Mouse (Mus musculus) heart, embryonic 15.5 days (tissue): ENCODE data around the gene Olfr47. TPM values are rescaled to one million over a fixed set of nuclear protein-coding genes. Genes with fewer than 3 reads are reported as not detected.
"Not testable (repeated sequence)": the region's sequence is repeated elsewhere in the genome, so short reads cannot be mapped to it uniquely, and the experiment has no call there.

Experiments used
- ATAC-seq: fragments of 200-750 bp; cut with Nextera tagmentation; replicated peaks from 2 replicates; pipeline ENCODE4 v1.8.0; 2017; ENCODE audit warnings: low read depth, moderate TSS enrichment; ENCODE audit not compliant: insufficient number of reproducible peaks, insufficient read depth, low FRiP score
- H3K27ac ChIP-seq: fragments of 300-500 bp; sonication (generic); 2 replicates; pipeline ENCODE4 v1.5.1; 2015; ENCODE audit warnings: mild to moderate bottlenecking, inconsistent platforms
- H3K27me3 ChIP-seq: fragments of 300-500 bp; sonication (generic); 2 replicates; pipeline ENCODE4 v1.6.1; 2015; ENCODE audit warnings: inconsistent platforms
- H3K36me3 ChIP-seq: fragments of 300-500 bp; sonication (generic); 2 replicates; pipeline ENCODE4 v1.6.1; 2015; ENCODE audit warnings: mild to moderate bottlenecking, inconsistent platforms
- H3K4me1 ChIP-seq: fragments of 300-500 bp; sonication (generic); replicated peaks from 2 replicates; pipeline ENCODE4 v1.6.1; 2015; ENCODE audit warnings: inconsistent platforms
- H3K4me2 ChIP-seq: fragments of 300-500 bp; sonication (generic); 2 replicates; pipeline ENCODE4 v1.6.1; 2015; ENCODE audit warnings: inconsistent platforms, mild to moderate bottlenecking, moderate library complexity
- H3K4me3 ChIP-seq: fragments of 300-500 bp; sonication (generic); 2 replicates; pipeline ENCODE4 v1.5.1; 2015; ENCODE audit warnings: mild to moderate bottlenecking, inconsistent platforms
- H3K9ac ChIP-seq: fragments of 300-500 bp; sonication (generic); 2 replicates; pipeline ENCODE4 v1.6.1; 2015; ENCODE audit warnings: mild to moderate bottlenecking, inconsistent platforms
- H3K9me3 ChIP-seq: fragments of 300-500 bp; sonication (generic); replicated peaks from 2 replicates; pipeline ENCODE4 v1.6.1; 2016; ENCODE audit warnings: inconsistent platforms
- WGBS: fragments of 180-500 bp; shearing (Covaris S2); methylation state at CpG from one replicate; pipeline ENCODE4 v1.1.7; 2015; ENCODE audit warnings: mixed read lengths; 5-methylcytosine and 5-hydroxymethylcytosine counted together
- polyA plus RNA-seq: library from polyadenylated mRNA; unstranded; fragments of >200 nt; fragmentation: Nextera tagmentation; extraction: Ambion mirVana; gene quantifications from 2 replicates; pipeline ENCODE4 v1.2.1, GENCODE M21; 2015

Olfr47 gene
- not detected in 2 replicates for polyA plus RNA-seq

DNA sequence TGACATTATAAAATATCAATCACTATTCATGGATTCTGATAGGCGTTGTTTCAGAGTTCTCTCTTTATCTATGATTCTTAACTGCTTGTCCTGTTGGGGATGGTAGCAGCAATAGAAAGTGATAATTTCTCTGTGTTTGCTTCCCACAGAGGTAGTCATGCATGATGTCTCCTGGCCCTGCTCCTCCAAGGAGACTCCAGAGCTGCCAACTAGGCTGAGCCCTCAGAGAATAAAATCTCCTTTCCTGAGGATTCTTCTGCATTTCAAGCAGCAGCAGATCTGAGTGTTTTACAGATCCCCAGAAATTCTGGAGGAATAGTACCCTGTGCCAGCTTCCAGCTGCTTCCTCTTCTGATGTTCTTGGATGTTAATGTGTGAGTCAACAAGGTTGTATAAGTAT lies at the start of gene Olfr47:
Gene Olfr47, plus strand, starts transcription at position 275 of the 400 bp plus-strand sequence.
- not testable (repeated sequence) for H3K4me3 ChIP-seq, H3K9me3 ChIP-seq, H3K9ac ChIP-seq, H3K27me3 ChIP-seq, H3K4me1 ChIP-seq, H3K27ac ChIP-seq, ATAC-seq, H3K4me2 ChIP-seq, H3K36me3 ChIP-seq
- WGBS: 78% methylated on average over 1 of the region's 1 CpGs

GRCm38 (mm10) chr6:43190986-43191385 lies 40.3 kb upstream of the Olfr47 start:
- no peak overlapping the region for H3K4me2 ChIP-seq
- no peak for ATAC-seq
- 79% methylated on average over 3 of the region's 3 CpGs for WGBS
- H3K9me3 ChIP-seq: no peaks in the 10 kb centered on the region
- H3K27me3 ChIP-seq: no peaks in the 10 kb centered on the region
- no peak overlapping the region for H3K27ac ChIP-seq
- no peak overlapping the region for H3K4me3 ChIP-seq
- H3K9ac ChIP-seq: no peak overlapping the region
- H3K36me3 ChIP-seq: no peaks in the 10 kb centered on the region
- H3K4me1 ChIP-seq: no peaks in the 10 kb centered on the region

DNA sequence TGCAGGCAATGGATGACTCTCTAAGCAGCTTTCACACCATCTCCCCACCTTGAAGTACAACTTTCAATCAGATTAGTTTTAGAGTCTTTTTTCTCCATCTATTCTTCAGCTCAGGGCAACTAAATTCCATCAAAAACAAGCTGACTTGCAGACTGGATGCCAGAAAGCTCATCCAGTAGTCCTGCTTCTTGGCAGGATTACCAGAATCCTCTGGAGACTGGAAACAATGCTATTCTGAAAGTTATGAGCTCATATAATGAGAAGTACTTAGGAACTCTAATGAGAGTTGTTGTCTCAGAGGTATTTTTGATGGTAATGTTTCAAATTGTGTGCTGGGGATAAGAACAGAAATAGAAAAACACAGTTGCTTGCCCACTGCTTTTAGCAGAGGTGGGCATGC lies 34.5 kb upstream of the Olfr47 start, which contains the start of gene Olfr435:
Gene Olfr435, plus strand, starts transcription at position 366 of the 400 bp plus-strand sequence.
- no peaks in the 10 kb centered on the region for H3K27me3 ChIP-seq
- no peak within 1 kb of the TSS for H3K27ac ChIP-seq
- no peak within 1 kb of the TSS for H3K9ac ChIP-seq
- H3K4me1 ChIP-seq: no peaks in the 10 kb centered on the region
- no peak within 1 kb of the TSS for H3K4me3 ChIP-seq
- H3K9me3 ChIP-seq: no peaks in the 10 kb centered on the region
- H3K36me3 ChIP-seq: no peaks in the 10 kb centered on the region
- no peak for ATAC-seq
- H3K4me2 ChIP-seq: no peak within 1 kb of the TSS

DNA sequence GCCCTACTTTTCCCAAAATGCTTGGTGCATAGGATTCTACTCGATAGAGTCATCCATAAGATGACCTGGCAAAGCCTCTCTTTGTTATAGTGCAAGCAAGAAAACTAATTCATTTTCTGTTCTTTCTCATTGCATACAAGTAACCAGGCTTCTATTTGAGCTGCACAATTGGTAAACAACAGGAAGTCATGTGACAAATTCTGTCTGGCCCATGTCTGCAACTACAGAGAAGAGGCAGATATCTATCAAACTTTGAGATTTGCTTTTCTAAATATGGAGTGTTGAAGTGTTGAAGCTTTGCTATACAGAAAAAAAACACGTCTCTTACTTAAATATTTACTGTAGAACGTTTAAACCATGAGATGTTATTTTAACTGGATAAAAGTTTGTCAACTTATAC lies 33.2 kb upstream of the Olfr47 start:
- H3K27me3 ChIP-seq: no peaks in the 10 kb centered on the region
- 50% methylated on average over 3 of the region's 3 CpGs for WGBS
- H3K36me3 ChIP-seq: no peaks in the 10 kb centered on the region
- H3K27ac ChIP-seq: no peak overlapping the region
- no peak overlapping the region for H3K4me3 ChIP-seq
- ATAC-seq: no peak
- H3K4me1 ChIP-seq: no peaks in the 10 kb centered on the region
- H3K4me2 ChIP-seq: no peak overlapping the region
- H3K9me3 ChIP-seq: no peaks in the 10 kb centered on the region
- no peak overlapping the region for H3K9ac ChIP-seq

DNA sequence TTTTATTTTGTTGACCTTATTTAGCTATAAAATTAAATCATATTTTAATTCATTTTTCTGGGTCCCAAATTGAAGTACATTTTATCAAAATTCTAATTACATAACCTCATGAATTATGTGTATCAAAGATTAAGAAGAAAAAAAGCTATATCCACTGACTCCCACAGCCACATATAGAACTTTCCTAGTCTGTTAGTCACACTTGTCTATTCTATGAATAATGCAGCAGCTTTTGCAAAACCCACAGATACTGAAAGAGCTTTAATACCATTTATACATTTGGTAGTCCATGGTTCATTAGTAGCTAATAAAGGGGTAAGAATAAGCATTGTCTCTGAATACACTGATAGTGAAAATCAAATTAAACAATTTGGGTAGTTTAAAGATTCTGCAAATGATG lies 28.5 kb upstream of the Olfr47 start:
- no peaks in the 10 kb centered on the region for H3K4me1 ChIP-seq

GRCm38 (mm10) chr6:43205355-43205754 lies 26.0 kb upstream of the Olfr47 start:
- H3K36me3 ChIP-seq: no peaks in the 10 kb centered on the region
- H3K4me2 ChIP-seq: no peak overlapping the region
- H3K9ac ChIP-seq: no peak overlapping the region
- no peaks in the 10 kb centered on the region for H3K27me3 ChIP-seq
- H3K4me3 ChIP-seq: no peak overlapping the region
- no peak overlapping the region for H3K27ac ChIP-seq
- 44% methylated on average over 2 of the region's 2 CpGs for WGBS
- ATAC-seq: no peak
- H3K4me1 ChIP-seq: no peaks in the 10 kb centered on the region
- no peaks in the 10 kb centered on the region for H3K9me3 ChIP-seq

More for the DNA sequence above, 28.5 kb upstream of the Olfr47 start:
- H3K9ac ChIP-seq: no peak overlapping the region
- no peak for ATAC-seq
- H3K27me3 ChIP-seq: no peaks in the 10 kb centered on the region
- H3K4me3 ChIP-seq: no peak overlapping the region
- H3K27ac ChIP-seq: no peak overlapping the region
- H3K36me3 ChIP-seq: no peaks in the 10 kb centered on the region
- H3K9me3 ChIP-seq: no peaks in the 10 kb centered on the region
- H3K4me2 ChIP-seq: no peak overlapping the region

- H3K4me3 ChIP-seq, H3K4me2 ChIP-seq, H3K27me3 ChIP-seq, H3K4me1 ChIP-seq, ATAC-seq, H3K36me3 ChIP-seq, H3K27ac ChIP-seq, H3K9ac ChIP-seq, H3K9me3 ChIP-seq: not testable (repeated sequence)
These were observed 18.5 kb upstream of the Olfr47 start, which contains the start of gene Olfr434 for GRCm38 (mm10) chr6:43212873-43213272. Gene Olfr434, plus strand, starts transcription at chr6:43213021.

DNA sequence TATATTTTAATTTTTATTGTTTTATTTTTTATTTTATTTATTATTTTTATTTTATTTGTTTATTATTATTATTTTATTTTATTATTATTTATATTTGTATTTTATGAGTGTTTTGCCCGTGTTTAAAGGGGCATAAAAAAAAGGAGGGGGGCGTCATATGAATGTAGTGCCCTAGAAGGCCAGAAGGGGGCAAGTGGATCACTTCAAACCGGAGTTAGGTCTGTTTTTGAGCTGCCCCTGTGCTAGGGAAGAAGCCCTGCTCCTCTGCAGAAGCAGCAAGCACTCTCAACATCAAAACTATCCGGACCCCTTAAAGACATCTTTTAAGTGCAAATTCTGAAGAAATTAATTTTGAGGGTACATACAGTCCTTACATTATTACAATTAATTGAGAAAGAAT lies 10.7 kb downstream of the Olfr47 start:
- 8% methylated on average over 4 of the region's 4 CpGs for WGBS

DNA sequence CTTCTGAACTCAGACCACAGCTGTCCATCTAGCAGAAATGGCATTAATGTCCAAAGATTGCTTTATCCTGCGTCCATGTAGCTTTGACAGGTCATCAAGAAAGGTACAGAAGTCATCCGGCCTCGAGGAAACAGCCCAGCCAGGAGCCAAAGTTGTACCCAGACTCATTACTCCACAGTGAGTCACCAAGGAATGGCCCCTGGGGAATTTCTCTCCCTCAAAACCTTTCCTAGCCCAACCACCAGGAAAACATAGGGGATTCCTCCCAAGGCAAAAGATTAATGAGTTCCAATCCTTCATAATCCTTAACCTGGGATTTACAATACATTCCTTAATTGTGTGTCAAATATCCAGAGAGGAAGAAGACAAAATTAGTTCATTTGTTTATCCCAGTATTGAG lies 16.1 kb downstream of the Olfr47 start:
- no peaks in the 10 kb centered on the region for H3K27me3 ChIP-seq
- H3K9me3 ChIP-seq: no peaks in the 10 kb centered on the region
- no peaks in the 10 kb centered on the region; the same call in 1 of the 2 replicates for H3K4me1 ChIP-seq
- H3K36me3 ChIP-seq: no peaks in the 10 kb centered on the region
- H3K4me3 ChIP-seq: no peak overlapping the region
- H3K27ac ChIP-seq: no peak overlapping the region
- ATAC-seq: no peak
- H3K4me2 ChIP-seq: no peak overlapping the region
- no peak overlapping the region for H3K9ac ChIP-seq
- 46% methylated on average over 3 of the region's 3 CpGs for WGBS

More for the DNA sequence above, 10.7 kb downstream of the Olfr47 start:
- H3K4me2 ChIP-seq: no peak overlapping the region
- H3K4me1 ChIP-seq: no peaks in the 10 kb centered on the region
- H3K27ac ChIP-seq: no peak overlapping the region
- no peaks in the 10 kb centered on the region for H3K27me3 ChIP-seq
- no peaks in the 10 kb centered on the region for H3K9me3 ChIP-seq
- no peaks in the 10 kb centered on the region for H3K36me3 ChIP-seq
- H3K9ac ChIP-seq: no peak overlapping the region
- no peak for ATAC-seq
- no peak overlapping the region for H3K4me3 ChIP-seq

- H3K9me3 ChIP-seq: no peaks in the 10 kb centered on the region
- 61% methylated on average over 1 of the region's 1 CpGs for WGBS
- H3K4me1 ChIP-seq: no peaks in the 10 kb centered on the region; the same call in 1 of the 2 replicates
- ATAC-seq: no peak
- H3K4me3 ChIP-seq: no peak overlapping the region
- no peak overlapping the region for H3K9ac ChIP-seq
- no peak overlapping the region for H3K4me2 ChIP-seq
- no peak overlapping the region for H3K27ac ChIP-seq
- no peaks in the 10 kb centered on the region for H3K36me3 ChIP-seq
- no peaks in the 10 kb centered on the region for H3K27me3 ChIP-seq
These were observed 21.7 kb downstream of the Olfr47 start for GRCm38 (mm10) chr6:43252994-43253393.

GRCm38 (mm10) chr6:43254193-43254926 lies 23.0 kb downstream of the Olfr47 start:
- Histone ChIP-seq H3K27me3 (no peaks in the 10 kb centered on the region), H3K9me3 (no peaks in the 10 kb centered on the region), H3K4me3 (no peak overlapping the region), H3K36me3 (no peaks in the 10 kb centered on the region), H3K9ac (no peak overlapping the region), H3K4me2 (no peak overlapping the region), H3K27ac (no peak overlapping the region), H3K4me1 (no peaks in the 10 kb centered on the region; the same call in 1 of the 2 replicates)
- ATAC-seq: no peak
- 66% methylated on average over 7 of the region's 7 CpGs for WGBS

DNA sequence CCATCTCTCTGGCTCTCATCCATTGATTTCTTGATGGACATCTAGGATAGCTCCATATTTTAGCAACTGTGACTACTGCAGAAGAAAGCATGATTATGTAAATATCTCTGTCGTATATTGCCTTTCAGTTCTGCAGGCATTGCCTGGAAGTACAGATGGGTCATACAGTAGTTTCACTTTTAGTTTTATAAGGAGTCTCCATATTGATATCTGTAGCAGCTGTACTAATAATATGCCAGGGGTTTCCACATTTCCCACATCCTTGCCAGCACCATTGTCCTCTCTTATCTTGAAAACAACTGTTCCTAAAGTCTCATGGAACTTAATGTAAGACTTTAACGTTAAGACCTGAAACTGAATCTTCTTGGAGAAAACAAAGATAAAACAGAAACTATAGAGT lies 29.4 kb downstream of the Olfr47 start:
- Histone ChIP-seq H3K36me3 (no peaks in the 10 kb centered on the region), H3K9me3 (no peaks in the 10 kb centered on the region), H3K4me1 (no peaks in the 10 kb centered on the region; the same call in 1 of the 2 replicates), H3K4me3 (no peak overlapping the region), H3K27me3 (no peaks in the 10 kb centered on the region), H3K4me2 (no peak overlapping the region), H3K27ac (no peak overlapping the region), H3K9ac (no peak overlapping the region)
- WGBS: 47% methylated on average over 2 of the region's 2 CpGs
- ATAC-seq: no peak
